Comparison of ENCODE assay signal across 11 mouse cellular contexts in genomic region chr17:63661584-63661983, GRCm38 (mm10).
DNase-seq lines count a peak whose midpoint lies in the region; ATAC-seq and TF ChIP-seq lines count a peak whose summit lies in the region.
"Had no signal": no experiment of that assay in that cellular context is flagged by ENCODE, and none has a peak within 500 bp of the region (broad histone marks: within the 10 kb centered on the region; RNA-seq: fewer than 3 reads in every experiment).

No protein-coding gene starts in this region.

- H3K4me3 ChIP-seq in embryonic fibroblast, embryonic 13.5 days (ENCODE audit: insufficient read depth, low read length): no peak overlapping the region
- no peak overlapping the region for H3K4me3 ChIP-seq in lung, postnatal 0 days (ENCODE audit: low read depth, low read length)

- ATAC-seq in lung, postnatal 0 days: peak; percentile 53; the same call in 1 of the 2 replicates

- H3K9ac ChIP-seq in lung, postnatal 0 days (replicated peaks; ENCODE audit: low read depth): no peak overlapping the region
- H3K9ac ChIP-seq: forebrain, postnatal 0 days had no signal

- DNase-seq in kidney, adult 18-20 months: peak; percentile 18
- DNase-seq in kidney, adult 11 months: no peak
- peak; percentile 62 for DNase-seq in heart, postnatal 4 days
- peak; percentile 21 for DNase-seq in lung, postnatal 0 days (ENCODE audit: low spot score)
- DNase-seq in liver (no peak), adipocyte (ENCODE audit: low spot score) (no peak)
- DNase-seq in embryo, embryonic 9.5 days (ENCODE audit: extremely low spot score): no peak
- DNase-seq: cerebellum, adult 9-11 months; thymus, postnatal 14 days had no signal

- H3K36me3 ChIP-seq in lung, postnatal 0 days (ENCODE audit: insufficient read depth, low read length): no peaks in the 10 kb centered on the region

- H3K4me1 ChIP-seq in embryonic fibroblast, embryonic 13.5 days (ENCODE audit: control insufficient read depth, insufficient read depth, low read length): peaks cover 6% of the 10 kb centered on the region
- no peaks in the 10 kb centered on the region for H3K4me1 ChIP-seq in lung, postnatal 0 days (ENCODE audit: insufficient read depth, low read depth, low read length)

- WGBS in lung, postnatal 0 days: 79% methylated on average over 4 of the region's 4 CpGs

- peak; percentile 49 for TF ChIP-seq POLR2A in embryonic fibroblast, embryonic 13.5 days (IDR thresholded peaks at IDR 0.05; ENCODE audit: low read depth, low read length)

- no peaks in the 10 kb centered on the region for H3K9me3 ChIP-seq in lung, postnatal 0 days (ENCODE audit: low read length)

- H3K4me2 ChIP-seq in lung, postnatal 0 days (replicated peaks; ENCODE audit: low read depth, low read length): no peak overlapping the region

- no peak for TF ChIP-seq EP300 in lung, postnatal 0 days (IDR thresholded peaks at IDR 0.05)

- no peak for TF ChIP-seq CTCF in embryonic fibroblast, embryonic 13.5 days (IDR thresholded peaks at IDR 0.05; ENCODE audit: borderline replicate concordance, insufficient read depth, low read length)
- no peak for TF ChIP-seq CTCF in lung, postnatal 0 days (IDR thresholded peaks at IDR 0.05)

- H3K27me3 ChIP-seq in lung, postnatal 0 days (replicated peaks; ENCODE audit: insufficient read depth, low read length): no peaks in the 10 kb centered on the region

- H3K27ac ChIP-seq in embryonic fibroblast, embryonic 13.5 days (ENCODE audit: insufficient read depth, low read length): peak overlapping the region; percentile 91
- 0 out of 2 replicates have a peak overlapping the region, but pooled peaks have one; percentile 9 for H3K27ac ChIP-seq in lung, postnatal 0 days (ENCODE audit: low read length)

Comparison
In these comparisons a context has a peak if more than half of its experiments do, and no peak if none do; other contexts are left out.
1. DNase-seq: peak in kidney, adult 18-20 months (single experiment), heart, postnatal 4 days (single experiment) and lung, postnatal 0 days (single experiment); none in kidney, adult 11 months (single experiment), liver (single experiment), embryo, embryonic 9.5 days (single experiment) and adipocyte (single experiment).